Mouse (Mus musculus) G1E (cell line): ENCODE data around the gene Orc4. TPM values are rescaled to one million over a fixed set of nuclear protein-coding genes. Genes with fewer than 3 reads are reported as not detected.

Experiments used
- ATAC-seq: 2 replicates; pipeline ENCODE4 v1.8.0; 2016; ENCODE audit warnings: mild to moderate bottlenecking; ENCODE audit not compliant: insufficient number of reproducible peaks, poor library complexity, low FRiP score, severe bottlenecking; ENCODE audit errors: extremely low read depth
- DNase-seq: peaks from one replicate; pipeline ENCODE4 v3.0.0; 2012; ENCODE audit warnings: low spot score
- H3K27me3 ChIP-seq: 2 replicates; pipeline ENCODE4 v1.6.1; 2012; ENCODE audit warnings: mild to moderate bottlenecking, low read length, inconsistent platforms; ENCODE audit not compliant: insufficient read depth
- H3K36me3 ChIP-seq: replicated peaks from 2 replicates; pipeline ENCODE3; 2012; ENCODE audit warnings: mild to moderate bottlenecking, inconsistent platforms
- H3K4me1 ChIP-seq: 2 replicates; pipeline ENCODE4 v1.6.1; 2012; ENCODE audit warnings: low read depth, low read length, inconsistent platforms, mixed read lengths; ENCODE audit not compliant: insufficient read depth
- H3K4me3 ChIP-seq: 2 replicates; pipeline ENCODE4 v1.5.1; 2012; ENCODE audit warnings: low read depth, mild to moderate bottlenecking, inconsistent platforms, low read length, moderate library complexity, mixed read lengths
- H3K9me3 ChIP-seq: replicated peaks from 2 replicates; pipeline ENCODE4 v1.6.1; 2012; ENCODE audit warnings: inconsistent platforms
- CTCF ChIP-seq: IDR thresholded peaks from 2 replicates; pipeline ENCODE4 v1.5.1; 2012; ENCODE audit warnings: low read depth, low read length, inconsistent platforms, mixed read lengths
- GATA1 ChIP-seq: IDR thresholded peaks from 2 replicates; pipeline ENCODE4 v1.6.1; 2012; ENCODE audit warnings: borderline replicate concordance, low read length, inconsistent platforms, mixed read lengths
- GATA2 ChIP-seq: IDR thresholded peaks from 2 replicates; pipeline ENCODE4 v1.6.1; 2012; ENCODE audit warnings: low read depth, low read length, inconsistent platforms, borderline replicate concordance
- POLR2AphosphoS5 ChIP-seq: IDR thresholded peaks from 2 replicates; pipeline ENCODE4 v1.6.1; 2012; ENCODE audit warnings: low read depth, low read length, inconsistent platforms; ENCODE audit not compliant: insufficient replicate concordance
- TAL1 ChIP-seq: conservative IDR thresholded peaks from 2 replicates; pipeline ENCODE4 v1.6.1; 2012; ENCODE audit warnings: low read depth, low read length, inconsistent platforms, mixed read lengths
- polyA plus RNA-seq: library from polyadenylated mRNA; stranded (reverse); fragments of >175 nt; gene quantifications from 2 replicates; pipeline ENCODE4 v1.2.3, GENCODE M21; 2012
- total RNA-seq, 2 experiments: library from RNA; stranded (forward) in 1 of 2; stranded (reverse) in 1 of 2; fragments of 200-1000 nt in 1 of 2; fragments of >200 nt in 1 of 2; fragmentation: Nextera tagmentation in 1 of 2; gene quantifications; 2 replicates each; pipeline ENCODE4 v1.2.3; 2014 to 2017

Orc4 gene
- total and polyA plus RNA-seq, 3 experiments = 23.7 to 340 (median 233) TPM

DNA sequence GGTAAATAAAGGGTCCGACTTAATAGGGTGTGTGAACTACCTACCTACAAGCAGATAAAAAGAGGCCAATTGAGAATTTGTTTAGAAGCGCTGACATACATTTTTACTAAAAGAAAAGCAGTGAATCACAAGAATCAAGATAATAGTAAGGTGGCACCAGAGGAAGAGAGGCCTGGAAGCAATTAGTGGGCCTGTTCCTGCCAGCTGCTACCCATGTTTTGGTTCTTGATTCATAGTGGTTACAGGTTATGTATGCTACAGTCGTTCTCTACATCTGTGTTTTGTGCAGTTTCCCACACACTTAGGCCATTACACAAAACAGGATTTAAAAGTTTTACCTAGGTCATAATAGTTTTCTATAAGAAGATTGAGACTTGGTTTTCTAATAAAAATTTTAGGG is 2.3 kb downstream of the Orc4 start:
- Histone ChIP-seq H3K4me1 (peaks cover 9% of the 10 kb centered on the region), H3K36me3 (peaks cover 2% of the 10 kb centered on the region), H3K27me3 (no peaks in the 10 kb centered on the region), H3K9me3 (no peaks in the 10 kb centered on the region), H3K4me3 (peak overlapping the region; percentile 95)
- no peak for TF ChIP-seq GATA1
- TF ChIP-seq CTCF = no peak
- TF ChIP-seq GATA2 = no peak
- TF ChIP-seq POLR2AphosphoS5 = no peak
- no peak for TF ChIP-seq TAL1
- ATAC-seq (no peak), DNase-seq (no peak)

DNA sequence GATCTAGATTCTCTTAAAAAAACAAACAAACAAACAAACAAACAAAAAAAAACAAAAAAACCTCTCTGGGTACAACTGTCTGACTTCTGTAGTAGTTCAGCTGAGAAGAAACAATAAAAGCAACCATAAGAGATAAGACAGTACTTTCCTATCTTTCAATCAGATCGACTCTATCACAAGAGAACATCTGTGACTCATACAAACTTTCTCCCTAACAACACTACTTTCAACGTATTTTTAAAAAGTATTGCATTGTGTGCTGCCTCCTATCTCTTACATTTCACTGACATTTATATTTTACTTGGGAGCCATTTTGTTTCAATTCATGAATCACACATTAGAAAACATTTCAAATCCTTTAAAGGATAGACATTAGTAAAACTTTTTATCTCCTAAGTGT is 15.0 kb downstream of the Orc4 start:
- no peaks in the 10 kb centered on the region for H3K27me3 ChIP-seq
- no peak overlapping the region for H3K4me3 ChIP-seq
- ATAC-seq (peak; percentile 78), DNase-seq (no peak)
- peaks cover 49% of the 10 kb centered on the region for H3K36me3 ChIP-seq
- peaks cover 5% of the 10 kb centered on the region; the same call in 1 of the 2 replicates for H3K4me1 ChIP-seq
- TF ChIP-seq GATA1 = no peak
- TF ChIP-seq POLR2AphosphoS5 = no peak
- no peak for TF ChIP-seq GATA2
- no peak for TF ChIP-seq TAL1
- no peak for TF ChIP-seq CTCF
- no peaks in the 10 kb centered on the region for H3K9me3 ChIP-seq

GRCm38 (mm10) chr2:48915832-48916231 is 34.2 kb downstream of the Orc4 start:
- Histone ChIP-seq H3K4me3 (no peak overlapping the region), H3K36me3 (peaks cover 55% of the 10 kb centered on the region), H3K27me3 (no peaks in the 10 kb centered on the region), H3K4me1 (no peaks in the 10 kb centered on the region), H3K9me3 (no peaks in the 10 kb centered on the region)
- DNase-seq = no peak
- TF ChIP-seq GATA2 = no peak
- TF ChIP-seq GATA1 = no peak
- no peak for TF ChIP-seq CTCF
- TF ChIP-seq POLR2AphosphoS5 = no peak
- no peak for TF ChIP-seq TAL1
- ATAC-seq = no peak

DNA sequence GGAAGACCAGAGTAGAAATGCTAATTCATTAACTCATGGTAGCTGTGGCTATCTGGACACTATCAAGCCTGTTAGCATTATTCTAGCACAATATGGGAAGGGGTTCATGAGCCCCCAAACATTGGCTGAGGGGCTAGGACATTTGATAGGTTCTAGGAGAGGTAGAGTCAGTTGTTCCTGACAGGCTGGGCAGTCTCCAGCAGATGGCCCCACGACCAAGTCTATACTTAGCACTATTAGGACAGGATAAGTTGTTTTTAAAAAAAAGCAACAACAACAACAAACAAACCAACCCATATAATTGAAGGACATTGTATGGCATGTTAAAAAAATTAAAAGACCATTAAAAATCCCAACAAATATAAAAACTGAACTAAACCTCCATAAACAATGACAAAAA is 35.9 kb downstream of the Orc4 start:
- H3K27me3 ChIP-seq = no peaks in the 10 kb centered on the region
- ATAC-seq (no peak), DNase-seq (no peak)
- H3K4me3 ChIP-seq = no peak overlapping the region
- peaks cover 55% of the 10 kb centered on the region for H3K36me3 ChIP-seq
- no peaks in the 10 kb centered on the region for H3K4me1 ChIP-seq
- H3K9me3 ChIP-seq = no peaks in the 10 kb centered on the region
- TF ChIP-seq CTCF (no peak), TAL1 (no peak), GATA2 (no peak)

- ATAC-seq (peak; percentile 45; the same call in 1 of the 2 replicates), DNase-seq (no peak)
- no peaks in the 10 kb centered on the region for H3K9me3 ChIP-seq
- no peaks in the 10 kb centered on the region for H3K4me1 ChIP-seq
- TF ChIP-seq GATA2 = no peak
- no peak for TF ChIP-seq CTCF
- no peak for TF ChIP-seq POLR2AphosphoS5
- TF ChIP-seq GATA1 = no peak
- no peak for TF ChIP-seq TAL1
- H3K27me3 ChIP-seq = no peaks in the 10 kb centered on the region
- no peak overlapping the region for H3K4me3 ChIP-seq
- H3K36me3 ChIP-seq = peaks cover 52% of the 10 kb centered on the region
Observed at GRCm38 (mm10) chr2:48908866-48909265, 41.2 kb downstream of the Orc4 start.

DNA sequence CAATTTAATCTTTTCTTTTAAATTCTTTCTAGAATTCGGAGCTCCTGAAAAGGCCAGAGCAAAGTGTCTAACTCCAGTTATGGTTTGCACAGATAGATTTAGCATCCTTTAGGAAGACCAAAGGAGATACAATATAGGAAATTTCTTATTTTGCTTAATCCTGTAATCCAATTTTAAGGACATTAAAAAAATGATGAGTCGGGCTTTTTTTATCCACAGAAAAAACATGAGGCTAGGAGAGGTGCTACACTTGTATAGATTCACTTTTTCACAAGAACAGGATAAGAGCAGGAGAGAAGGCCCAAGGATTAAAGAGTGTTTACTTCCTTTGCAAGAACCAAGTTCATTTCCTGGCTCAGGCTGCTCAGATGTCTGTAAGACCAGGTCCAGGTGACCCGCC is 54.9 kb downstream of the Orc4 start:
- no peaks in the 10 kb centered on the region for H3K4me1 ChIP-seq
- no peak overlapping the region for H3K4me3 ChIP-seq
- DNase-seq (no peak), ATAC-seq (no peak)
- TF ChIP-seq GATA2 (no peak), POLR2AphosphoS5 (no peak), CTCF (no peak), GATA1 (no peak), TAL1 (no peak)
- H3K27me3 ChIP-seq = no peaks in the 10 kb centered on the region
- H3K36me3 ChIP-seq = peaks cover 24% of the 10 kb centered on the region
- H3K9me3 ChIP-seq = no peaks in the 10 kb centered on the region

DNA sequence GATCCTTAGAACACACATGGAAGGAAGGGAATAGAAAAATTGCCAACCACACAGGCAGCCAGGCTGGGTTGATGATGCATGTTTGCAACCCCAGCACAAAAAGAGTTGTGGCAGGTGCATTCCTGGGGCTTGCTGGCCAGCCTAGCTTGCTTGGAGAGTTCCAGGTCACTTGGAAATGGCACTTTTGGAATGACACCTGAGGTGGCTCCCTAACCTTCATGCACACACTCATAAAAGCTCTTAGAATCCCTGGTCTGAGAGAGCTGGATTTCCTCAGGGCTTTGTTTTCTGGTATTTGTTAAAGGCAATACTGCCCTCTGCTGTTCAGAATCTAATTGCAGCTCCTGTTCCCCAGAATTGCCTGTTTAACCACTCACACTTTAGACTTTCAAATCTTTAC is 64.1 kb downstream of the Orc4 start:
- no peak overlapping the region for H3K4me3 ChIP-seq
- DNase-seq (peak; percentile 27), ATAC-seq (no peak)
- TF ChIP-seq TAL1 (no peak), POLR2AphosphoS5 (no peak), CTCF (no peak; the same call in 1 of the 2 replicates), GATA1 (no peak), GATA2 (no peak)
- no peaks in the 10 kb centered on the region for H3K9me3 ChIP-seq
- H3K4me1 ChIP-seq = no peaks in the 10 kb centered on the region
- H3K36me3 ChIP-seq = peaks cover 2% of the 10 kb centered on the region
- no peaks in the 10 kb centered on the region for H3K27me3 ChIP-seq
